Mouse (Mus musculus) intestine, embryonic 14.5 days (tissue): ENCODE results near the gene Wdr45. TPM values are rescaled to one million over a fixed set of nuclear protein-coding genes. Genes with fewer than 3 reads are reported as not detected.

Experiments
- ATAC-seq: fragments of 200-750 bp; cut with Nextera tagmentation; replicated peaks from 2 replicates; pipeline ENCODE4 v1.8.0; 2017; ENCODE audit warnings: low read depth, moderate number of reproducible peaks, moderate TSS enrichment, moderate library complexity; ENCODE audit not compliant: low FRiP score, low TSS enrichment
- DNase-seq: peaks from one replicate; pipeline ENCODE4 v3.0.0-alpha.2; 2018; ENCODE audit warnings: low spot score
- H3K27ac ChIP-seq: fragments of 300-500 bp; sonication (generic); 2 replicates; pipeline ENCODE4 v1.5.1; 2014; ENCODE audit warnings: low read depth, mild to moderate bottlenecking, control low read depth
- H3K27me3 ChIP-seq: fragments of 300-500 bp; sonication (generic); replicated peaks from 2 replicates; pipeline ENCODE4 v1.6.1; 2014; ENCODE audit warnings: low read length, control low read depth; ENCODE audit not compliant: control insufficient read depth, insufficient read depth
- H3K36me3 ChIP-seq: fragments of 300-500 bp; sonication (generic); 2 replicates; pipeline ENCODE4 v1.6.1; 2014; ENCODE audit warnings: low read length, control low read depth; ENCODE audit not compliant: control insufficient read depth, insufficient read depth
- H3K4me1 ChIP-seq: fragments of 300-500 bp; sonication (generic); replicated peaks from 2 replicates; pipeline ENCODE4 v1.6.1; 2014; ENCODE audit warnings: low read length, control low read depth, mixed read lengths; ENCODE audit not compliant: control insufficient read depth, insufficient read depth
- H3K4me2 ChIP-seq: fragments of 300-500 bp; sonication (generic); 2 replicates; pipeline ENCODE4 v1.6.1; 2014; ENCODE audit warnings: low read length
- H3K4me3 ChIP-seq: fragments of 300-500 bp; sonication (generic); 2 replicates; pipeline ENCODE4 v1.5.1; 2014; ENCODE audit warnings: low read depth, low read length, control low read depth, mixed read lengths
- H3K9ac ChIP-seq: fragments of 300-500 bp; sonication (generic); 2 replicates; pipeline ENCODE4 v1.6.1; 2014; ENCODE audit warnings: mild to moderate bottlenecking, low read length
- H3K9me3 ChIP-seq: fragments of 300-500 bp; sonication (generic); 2 replicates; pipeline ENCODE4 v1.6.1; 2016; ENCODE audit warnings: low read length, control low read depth; ENCODE audit not compliant: control insufficient read depth
- WGBS: fragments of 180-500 bp; shearing (Covaris S2); extraction: QIAGEN DNeasy Blood & Tissue Kit; methylation state at CpG from one replicate; pipeline ENCODE4 v1.1.7; 2014; 5-methylcytosine and 5-hydroxymethylcytosine counted together
- polyA plus RNA-seq: library from polyadenylated mRNA; unstranded; fragments of >200 nt; fragmentation: Nextera tagmentation; extraction: Ambion mirVana; gene quantifications from 2 replicates; pipeline ENCODE4 v1.2.1, GENCODE M21; 2014

Gene Wdr45
- polyA plus RNA-seq, 1 experiment from 2014 or later = 21.5 TPM

DNA sequence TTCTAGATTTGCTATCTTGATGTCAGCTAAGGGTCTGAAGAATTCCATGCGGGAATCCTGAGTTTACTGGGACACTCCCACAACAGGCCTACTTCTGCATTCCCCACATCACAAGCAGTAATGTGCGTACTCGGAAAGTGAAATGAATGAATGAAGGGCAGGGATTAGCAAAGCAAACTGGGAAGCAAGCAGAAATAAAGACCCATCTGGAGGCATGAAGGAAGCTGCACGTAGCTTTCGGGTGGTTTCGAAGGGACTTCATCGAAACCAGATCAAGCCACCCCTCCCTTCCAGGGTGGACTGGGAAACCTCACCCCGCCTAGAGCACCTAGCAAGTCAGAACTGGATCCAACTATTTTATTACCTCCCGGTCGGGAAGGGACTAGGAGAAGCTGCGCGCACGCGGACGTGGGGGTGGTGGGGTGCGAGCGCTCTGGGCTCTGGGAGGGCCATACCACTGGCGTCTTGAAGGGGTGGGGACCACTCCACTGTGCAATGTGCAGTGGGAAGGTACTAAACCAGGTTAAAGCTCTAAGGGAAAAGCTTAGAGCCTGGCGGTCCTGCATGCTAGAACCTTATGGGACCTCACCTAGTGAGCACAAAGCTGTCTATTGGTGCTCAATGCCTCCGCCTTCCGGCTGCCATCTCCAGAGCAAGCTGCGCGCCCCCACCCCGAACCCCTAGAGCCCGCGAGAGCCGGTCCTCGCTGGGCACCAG is 39.7 kb upstream of the Wdr45 start:
- Histone ChIP-seq H3K4me1 (no peaks in the 10 kb centered on the region), H3K4me3 (peak overlapping the region; percentile 22), H3K36me3 (no peaks in the 10 kb centered on the region), H3K27me3 (no peaks in the 10 kb centered on the region), H3K9me3 (no peaks in the 10 kb centered on the region), H3K27ac (peak overlapping the region; percentile 67), H3K9ac (peak overlapping the region; percentile 35; the same call in 1 of the 2 replicates), H3K4me2 (peak overlapping the region; percentile 45)
- WGBS = 25% methylated on average over 28 of the region's 28 CpGs
- DNase-seq (peak; percentile 71), ATAC-seq (peak; percentile 55)

- no peak for DNase-seq
- Histone ChIP-seq H3K36me3 (no peaks in the 10 kb centered on the region), H3K9me3 (no peaks in the 10 kb centered on the region), H3K27ac (peak overlapping the region; percentile 67; the same call in 1 of the 2 replicates), H3K4me2 (peak overlapping the region; percentile 45), H3K9ac (peak overlapping the region; percentile 35; the same call in 1 of the 2 replicates), H3K4me1 (no peaks in the 10 kb centered on the region), H3K27me3 (no peaks in the 10 kb centered on the region), H3K4me3 (peak overlapping the region; percentile 22; the same call in 1 of the 2 replicates)
- WGBS = 33% methylated on average over 10 of the region's 10 CpGs
- no peak for ATAC-seq
Measured at GRCm38 (mm10) chrX:7675001-7675380, 39.1 kb upstream of the Wdr45 start.

DNA sequence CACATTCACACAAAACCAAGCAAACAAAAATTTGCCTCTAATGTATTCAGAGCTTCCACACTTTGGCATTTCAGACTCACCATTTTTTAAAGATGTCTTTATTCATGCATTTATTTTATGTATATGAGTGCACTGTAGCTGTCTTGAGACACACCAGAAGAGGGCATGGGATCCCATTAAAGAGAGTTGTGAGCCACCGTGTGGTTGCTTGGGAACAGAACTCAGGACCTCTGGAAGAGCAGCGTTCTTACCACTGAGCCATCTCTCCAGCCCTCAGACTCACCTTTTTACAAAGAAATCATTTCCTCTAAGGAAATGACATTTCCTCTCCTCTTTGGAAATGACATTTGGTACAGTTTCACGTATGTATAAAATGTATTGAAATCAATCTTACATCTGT is 35.1 kb upstream of the Wdr45 start:
- Histone ChIP-seq H3K4me2 (no peak overlapping the region), H3K9me3 (no peaks in the 10 kb centered on the region), H3K27me3 (no peaks in the 10 kb centered on the region), H3K9ac (no peak overlapping the region), H3K4me3 (no peak overlapping the region), H3K4me1 (no peaks in the 10 kb centered on the region), H3K27ac (no peak overlapping the region), H3K36me3 (no peaks in the 10 kb centered on the region)
- no peak for DNase-seq
- no peak for ATAC-seq
- WGBS = 36% methylated on average over 3 of the region's 3 CpGs

DNA sequence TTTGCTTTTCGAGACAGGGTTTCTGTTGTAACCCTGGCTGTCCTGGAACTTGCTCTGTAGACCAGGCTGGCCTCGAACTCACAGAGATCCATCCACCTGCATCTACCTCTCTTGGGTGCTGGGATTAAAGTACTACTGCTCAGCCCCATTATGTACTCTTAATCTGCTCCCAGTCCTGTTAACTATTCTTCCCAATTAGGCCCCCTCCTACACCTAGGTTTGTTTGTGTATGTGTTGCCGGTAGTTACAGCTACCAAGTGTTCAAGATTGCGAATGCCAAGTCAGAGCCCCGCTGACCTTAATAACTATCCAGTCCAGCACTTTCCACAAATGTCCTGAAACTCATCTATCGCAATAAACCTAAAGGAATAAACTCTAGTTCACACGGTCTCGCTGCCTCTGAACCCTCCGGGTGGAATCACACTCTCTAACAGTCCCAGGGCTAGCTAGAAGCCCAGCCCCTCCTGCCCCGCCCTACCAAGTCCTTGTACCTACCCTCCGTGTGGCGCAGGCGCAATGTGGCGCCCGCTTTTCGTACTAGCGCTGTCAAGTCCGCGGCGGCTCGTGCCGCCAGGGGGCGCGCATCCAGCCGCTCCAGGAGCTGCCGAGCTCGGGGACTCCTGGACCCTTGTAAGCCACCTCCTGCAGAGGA is 34.6 kb upstream of the Wdr45 start:
- DNase-seq = peak; percentile 86
- 20% methylated on average over 27 of the region's 27 CpGs for WGBS
- H3K9ac ChIP-seq = no peak overlapping the region
- no peaks in the 10 kb centered on the region for H3K9me3 ChIP-seq
- peak overlapping the region; percentile 46 for H3K4me2 ChIP-seq
- H3K36me3 ChIP-seq = no peaks in the 10 kb centered on the region
- peak overlapping the region; percentile 18; the same call in 1 of the 2 replicates for H3K4me3 ChIP-seq
- peak; percentile 90 for ATAC-seq
- H3K4me1 ChIP-seq = no peaks in the 10 kb centered on the region
- H3K27ac ChIP-seq = no peak overlapping the region
- no peaks in the 10 kb centered on the region for H3K27me3 ChIP-seq

- H3K9ac ChIP-seq = no peak overlapping the region
- ATAC-seq (no peak), DNase-seq (no peak)
- H3K36me3 ChIP-seq = no peaks in the 10 kb centered on the region
- H3K4me3 ChIP-seq = peak overlapping the region; percentile 18; the same call in 1 of the 2 replicates
- no peaks in the 10 kb centered on the region for H3K27me3 ChIP-seq
- no peaks in the 10 kb centered on the region for H3K4me1 ChIP-seq
- 14% methylated on average over 12 of the region's 12 CpGs for WGBS
- H3K4me2 ChIP-seq = peak overlapping the region; percentile 46
- H3K27ac ChIP-seq = no peak overlapping the region
- H3K9me3 ChIP-seq = no peaks in the 10 kb centered on the region
Measured at GRCm38 (mm10) chrX:7680057-7680412, 34.1 kb upstream of the Wdr45 start.

GRCm38 (mm10) chrX:7680864-7681263 is 33.3 kb upstream of the Wdr45 start, which contains the start of gene Magix:
Gene Magix, minus strand, starts transcription at chrX:7681251.
- H3K4me2 ChIP-seq = peak within 1 kb of the TSS; percentile 46
- H3K9ac ChIP-seq = no peak within 1 kb of the TSS
- H3K27me3 ChIP-seq = no peaks in the 10 kb centered on the region
- peak within 1 kb of the TSS; percentile 18; the same call in 1 of the 2 replicates for H3K4me3 ChIP-seq
- no peaks in the 10 kb centered on the region for H3K4me1 ChIP-seq
- no peaks in the 10 kb centered on the region for H3K9me3 ChIP-seq
- DNase-seq = no peak
- ATAC-seq = no peak
- no peak within 1 kb of the TSS for H3K27ac ChIP-seq
- 69% methylated on average over 14 of the region's 14 CpGs for WGBS
- H3K36me3 ChIP-seq = no peaks in the 10 kb centered on the region

DNA sequence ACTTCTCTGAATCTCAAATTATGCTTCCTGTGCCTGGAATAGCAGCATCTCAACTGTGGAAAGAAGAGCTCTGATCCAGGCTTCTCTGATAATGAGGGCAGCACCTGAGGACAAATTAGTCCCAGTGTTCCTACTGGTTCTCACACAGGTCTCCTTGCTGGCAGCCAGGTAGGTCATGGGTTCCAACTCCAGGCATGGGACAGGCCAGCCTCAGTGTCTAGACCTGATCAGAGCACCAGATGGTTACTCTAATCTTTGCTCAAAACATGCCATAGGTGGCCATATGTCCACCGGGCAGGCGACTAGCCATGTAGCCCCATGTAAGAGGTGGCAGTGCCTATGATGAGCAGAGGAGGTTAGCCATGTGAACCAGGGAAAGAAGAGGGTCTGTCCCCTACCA is 25.8 kb upstream of the Wdr45 start:
- H3K9ac ChIP-seq = no peak overlapping the region
- DNase-seq (no peak), ATAC-seq (no peak)
- no peak overlapping the region for H3K4me2 ChIP-seq
- no peaks in the 10 kb centered on the region for H3K4me1 ChIP-seq
- H3K27ac ChIP-seq = no peak overlapping the region
- no peaks in the 10 kb centered on the region for H3K27me3 ChIP-seq
- no peaks in the 10 kb centered on the region for H3K9me3 ChIP-seq
- H3K36me3 ChIP-seq = no peaks in the 10 kb centered on the region
- H3K4me3 ChIP-seq = no peak overlapping the region
- 100% methylated on average over 2 of the region's 2 CpGs for WGBS

DNA sequence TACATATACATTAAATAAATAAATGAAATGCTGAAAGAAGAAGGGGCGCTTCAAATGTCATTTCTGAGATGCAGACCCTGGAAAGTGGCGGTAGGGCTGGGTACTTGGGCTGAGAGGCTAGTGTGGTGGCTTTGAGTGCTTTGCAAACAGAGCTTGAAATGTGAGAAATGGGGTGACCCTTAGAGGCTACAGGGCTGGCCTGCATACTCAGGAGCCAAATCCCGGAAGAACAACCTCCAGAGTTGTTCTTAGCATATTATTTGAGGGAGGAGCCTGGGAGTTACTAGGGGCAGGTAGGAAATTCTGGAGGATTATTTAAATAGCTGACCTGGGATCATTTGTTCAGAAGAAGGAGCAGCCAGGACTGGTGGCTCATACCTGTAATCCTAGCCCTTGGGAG is 23.6 kb upstream of the Wdr45 start:
- no peaks in the 10 kb centered on the region for H3K36me3 ChIP-seq
- no peak for ATAC-seq
- H3K27me3 ChIP-seq = no peaks in the 10 kb centered on the region
- H3K4me1 ChIP-seq = no peaks in the 10 kb centered on the region
- no peak for DNase-seq
- H3K9ac ChIP-seq = no peak overlapping the region
- H3K27ac ChIP-seq = no peak overlapping the region
- H3K4me3 ChIP-seq = no peak overlapping the region
- H3K4me2 ChIP-seq = no peak overlapping the region
- no peaks in the 10 kb centered on the region for H3K9me3 ChIP-seq
- WGBS = 72% methylated on average over 3 of the region's 3 CpGs
